Mouse (Mus musculus) embryonic fibroblast, embryonic 13.5 days (primary cell): Measurements from ENCODE around the gene Siglec1.

Experiments
- CTCF ChIP-seq: IDR thresholded peaks from 2 replicates; pipeline ENCODE4 v1.5.1; 2011; ENCODE audit warnings: mild to moderate bottlenecking, control low read depth, low read length, moderate library complexity, borderline replicate concordance; ENCODE audit not compliant: insufficient read depth
- POLR2A ChIP-seq: IDR thresholded peaks from 2 replicates; pipeline ENCODE4 v1.6.1; 2011; ENCODE audit warnings: low read depth, mild to moderate bottlenecking, control low read depth, low read length, moderate library complexity

- TF ChIP-seq CTCF = peak; percentile 33; the same call in 1 of the 2 replicates
- TF ChIP-seq POLR2A = no peak
Observed at GRCm38 (mm10) chr2:131044354-131044852, 42.2 kb downstream of the Siglec1 start.
